Mouse (Mus musculus): ENCODE data around the gene Sprn.

Sprn gene

GRCm38 (mm10) chr7:140101993-140102860 lies 52.5 kb downstream of the Sprn start, which contains the start of gene Fuom:
TSS of gene Fuom (minus strand) at chr7:140102441.
- peak; percentile 55 to 73 for DNase-seq (ENCODE audit: low read depth in 2 of 2, low spot score in 2 of 2)

- DNase-seq (ENCODE audit: low read depth in 2 of 2, low spot score in 2 of 2): no peak
These were observed 53.2 kb downstream of the Sprn start for GRCm38 (mm10) chr7:140101498-140101897.
